Mouse (Mus musculus): ENCODE measurements around the gene Ppt2. TPM values are rescaled to one million over a fixed set of nuclear protein-coding genes. Genes with fewer than 3 reads are reported as not detected.

Gene Ppt2
- total RNA-seq (2022) = 10 to 100 TPM; 59.2 to 70.5 (median 64.3) TPM

DNA sequence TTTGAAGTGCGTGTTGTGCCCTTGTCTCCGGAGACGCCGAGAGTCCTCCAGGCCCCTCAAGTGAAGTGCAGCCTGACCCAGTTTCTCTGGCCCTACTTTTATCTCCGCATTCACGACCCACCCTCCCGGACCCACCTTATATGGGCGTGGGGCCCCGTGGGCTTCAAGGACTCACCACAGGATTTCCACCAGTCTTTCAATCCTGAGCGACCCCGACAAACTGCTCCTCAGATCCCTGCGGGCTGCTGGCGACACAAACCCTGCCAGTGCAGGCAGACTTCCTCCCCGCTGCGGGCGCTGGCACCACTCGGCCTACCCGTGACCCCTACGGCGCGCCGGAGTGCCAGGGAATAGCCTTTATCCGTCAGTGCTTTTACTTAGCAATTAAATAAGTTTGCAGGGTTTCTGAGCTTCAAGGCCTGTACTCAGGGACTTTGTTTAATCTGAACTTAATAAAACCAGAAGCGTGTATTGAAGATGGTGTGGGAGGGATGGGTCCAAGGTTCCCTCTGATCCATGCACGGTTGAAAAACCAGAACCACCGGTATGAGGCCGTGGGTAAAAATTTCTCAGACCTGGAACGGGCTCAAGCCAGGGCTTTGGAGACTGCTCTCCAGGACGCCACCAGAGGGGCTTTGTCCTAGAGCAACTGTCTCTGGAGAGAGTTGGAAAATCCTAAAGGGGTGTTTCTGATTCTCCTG is at the start of gene Ppt2:
TSS of gene Ppt2 (minus strand) at position 568 of the 701 bp plus-strand sequence.
- DNase-seq = no peak

DNA sequence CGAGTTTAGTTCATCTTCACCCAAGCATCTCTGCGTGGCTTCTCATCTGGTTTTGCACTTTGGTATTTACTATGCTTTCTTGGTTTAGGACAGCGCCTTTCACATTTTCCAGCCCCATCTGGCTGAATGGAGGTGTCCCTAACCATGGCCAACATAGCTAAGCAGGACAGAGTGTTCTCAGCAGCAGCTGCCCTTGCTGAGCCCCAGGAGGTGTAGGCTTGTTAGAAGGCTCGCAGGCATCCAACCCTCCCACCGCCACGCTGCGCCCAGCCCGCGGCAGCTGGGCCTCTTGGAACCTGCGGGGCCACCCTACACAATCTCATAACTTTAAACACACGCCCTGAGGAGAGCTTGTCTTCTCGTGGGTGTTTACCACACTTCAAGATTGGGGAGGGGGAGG is 48.4 kb upstream of the Ppt2 start:
- no peak for DNase-seq

DNA sequence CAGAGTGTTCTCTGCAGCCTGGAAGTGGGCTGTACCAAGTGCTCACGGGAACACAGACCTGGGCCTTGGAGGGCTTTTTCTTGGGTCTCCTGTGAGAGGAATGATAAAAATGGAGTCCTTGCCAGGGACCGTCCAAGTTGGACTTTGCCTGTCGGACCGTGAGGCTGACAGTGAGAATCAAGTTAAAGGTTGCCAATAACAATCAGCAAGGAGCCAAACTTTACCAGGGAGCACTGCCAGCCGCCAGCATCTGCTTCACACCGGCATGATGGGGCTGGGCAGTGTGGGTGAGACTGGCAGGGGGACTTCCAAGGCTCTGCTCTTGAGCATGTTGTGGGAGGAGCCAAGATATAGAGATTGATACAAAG is 47.8 kb upstream of the Ppt2 start:
- no peak for DNase-seq

DNA sequence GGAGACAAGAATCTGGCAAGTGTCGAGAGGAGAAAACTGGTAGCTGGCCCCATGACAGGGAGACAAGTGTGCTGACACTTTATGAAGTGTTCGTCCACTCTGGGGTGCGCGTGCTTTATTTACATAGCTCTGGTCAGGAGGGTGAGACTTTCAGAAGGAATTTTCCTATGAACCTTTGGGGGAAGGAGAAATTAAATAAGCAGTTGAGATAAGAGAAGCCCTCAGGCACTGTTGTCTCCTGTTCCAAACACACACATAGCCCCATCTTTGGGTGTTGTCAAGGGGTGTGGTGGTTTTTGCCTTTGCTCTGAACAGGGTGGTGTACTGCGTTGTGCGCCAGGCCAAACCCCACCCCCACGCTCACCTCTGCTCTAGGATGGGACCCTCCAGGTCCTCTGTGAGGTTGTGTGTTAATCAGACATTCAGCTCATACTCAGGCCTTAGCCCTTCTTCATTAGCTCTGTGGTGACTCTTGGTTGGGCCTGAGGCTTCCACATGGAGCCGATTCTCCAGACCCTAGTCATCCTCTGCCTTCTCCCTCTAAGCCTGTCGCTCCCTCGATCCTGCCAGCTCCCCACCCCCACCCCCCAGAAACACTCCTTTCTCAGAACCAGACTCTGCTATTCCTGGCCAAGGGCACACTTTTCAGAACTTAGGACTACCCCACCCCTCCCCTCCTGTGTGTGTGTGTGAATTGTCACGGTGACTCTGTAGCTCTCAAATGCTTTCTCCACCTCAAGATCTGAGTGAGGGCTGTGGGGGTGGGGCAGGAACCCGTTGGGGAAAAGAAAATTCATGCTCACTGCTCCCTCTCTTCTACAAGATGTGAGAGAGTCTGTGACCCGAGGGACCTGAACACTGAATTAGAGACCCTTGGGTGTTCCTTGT is 47.1 kb upstream of the Ppt2 start:
- no peak for DNase-seq

DNA sequence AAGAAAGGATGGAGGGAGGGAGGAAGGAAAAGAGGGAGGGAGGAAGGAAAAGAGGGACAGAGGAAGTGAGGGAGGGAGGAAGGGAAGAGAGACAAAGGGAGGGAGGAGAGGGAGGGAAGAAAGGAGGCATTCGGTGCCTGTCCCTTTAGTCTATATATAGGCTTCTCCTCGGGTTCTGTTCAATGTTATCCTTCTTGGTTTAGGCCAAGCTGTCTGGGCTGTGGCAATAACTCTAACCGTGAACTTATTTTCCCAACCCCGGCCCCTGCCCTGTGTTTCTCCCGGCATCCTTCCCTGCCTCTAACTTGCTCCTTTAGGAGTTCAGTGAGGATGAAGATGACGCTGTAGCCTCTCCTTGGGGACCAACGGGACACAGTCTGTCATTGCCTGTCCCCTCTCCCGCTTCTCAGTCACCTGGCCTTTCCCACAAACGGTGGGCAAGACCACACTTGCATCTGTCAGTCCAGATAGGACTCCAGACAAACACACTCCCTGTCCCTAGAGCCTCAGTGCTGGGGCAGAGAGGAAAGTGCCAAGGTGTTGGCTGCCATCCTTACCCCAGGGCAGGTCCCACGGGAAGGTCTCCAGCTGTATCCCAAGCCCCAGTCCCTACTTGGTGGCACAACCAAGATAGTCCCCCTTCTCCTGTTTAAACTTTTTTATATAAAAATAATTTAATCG is 46.4 kb upstream of the Ppt2 start:
- DNase-seq = no peak

DNA sequence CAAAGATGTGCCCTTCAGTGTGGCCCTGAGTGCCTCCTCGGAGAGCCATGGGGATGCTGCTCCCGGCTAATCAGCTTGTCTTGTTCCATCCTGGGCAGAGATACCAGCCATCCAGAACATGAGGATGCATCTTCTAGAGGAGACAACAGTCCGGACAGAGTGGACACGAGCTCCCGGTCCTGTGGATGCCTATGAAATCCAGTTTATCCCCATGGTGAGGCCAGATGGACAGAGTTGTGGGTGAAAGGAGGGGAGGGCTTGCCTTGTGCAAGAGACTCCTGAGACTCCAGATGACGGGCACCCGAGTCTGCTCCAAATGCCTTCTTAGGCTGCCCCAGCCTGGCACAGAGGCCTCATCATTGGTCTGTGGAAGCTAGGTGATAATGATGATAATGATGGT is 44.8 kb upstream of the Ppt2 start:
- DNase-seq = no peak

DNA sequence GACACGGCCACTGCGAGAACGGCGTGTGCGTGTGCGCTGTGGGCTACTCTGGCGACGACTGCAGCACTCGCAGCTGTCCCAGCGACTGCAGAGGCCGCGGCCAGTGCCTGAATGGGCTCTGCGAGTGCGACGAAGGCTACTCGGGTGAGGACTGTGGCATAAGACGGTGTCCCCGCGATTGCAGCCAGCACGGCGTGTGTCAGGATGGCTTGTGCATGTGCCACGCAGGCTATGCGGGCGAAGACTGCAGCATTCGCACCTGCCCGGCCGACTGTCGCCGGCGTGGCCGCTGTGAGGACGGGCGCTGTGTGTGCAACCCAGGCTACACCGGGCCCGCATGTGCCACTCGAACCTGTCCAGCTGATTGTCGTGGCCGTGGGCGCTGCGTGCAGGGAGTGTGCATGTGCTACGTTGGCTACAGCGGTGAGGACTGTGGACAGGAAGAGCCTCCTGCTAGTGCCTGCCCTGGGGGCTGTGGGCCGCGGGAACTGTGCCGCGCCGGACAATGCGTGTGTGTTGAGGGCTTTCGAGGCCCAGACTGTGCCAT is 44.0 kb upstream of the Ppt2 start:
- DNase-seq = no peak

DNA sequence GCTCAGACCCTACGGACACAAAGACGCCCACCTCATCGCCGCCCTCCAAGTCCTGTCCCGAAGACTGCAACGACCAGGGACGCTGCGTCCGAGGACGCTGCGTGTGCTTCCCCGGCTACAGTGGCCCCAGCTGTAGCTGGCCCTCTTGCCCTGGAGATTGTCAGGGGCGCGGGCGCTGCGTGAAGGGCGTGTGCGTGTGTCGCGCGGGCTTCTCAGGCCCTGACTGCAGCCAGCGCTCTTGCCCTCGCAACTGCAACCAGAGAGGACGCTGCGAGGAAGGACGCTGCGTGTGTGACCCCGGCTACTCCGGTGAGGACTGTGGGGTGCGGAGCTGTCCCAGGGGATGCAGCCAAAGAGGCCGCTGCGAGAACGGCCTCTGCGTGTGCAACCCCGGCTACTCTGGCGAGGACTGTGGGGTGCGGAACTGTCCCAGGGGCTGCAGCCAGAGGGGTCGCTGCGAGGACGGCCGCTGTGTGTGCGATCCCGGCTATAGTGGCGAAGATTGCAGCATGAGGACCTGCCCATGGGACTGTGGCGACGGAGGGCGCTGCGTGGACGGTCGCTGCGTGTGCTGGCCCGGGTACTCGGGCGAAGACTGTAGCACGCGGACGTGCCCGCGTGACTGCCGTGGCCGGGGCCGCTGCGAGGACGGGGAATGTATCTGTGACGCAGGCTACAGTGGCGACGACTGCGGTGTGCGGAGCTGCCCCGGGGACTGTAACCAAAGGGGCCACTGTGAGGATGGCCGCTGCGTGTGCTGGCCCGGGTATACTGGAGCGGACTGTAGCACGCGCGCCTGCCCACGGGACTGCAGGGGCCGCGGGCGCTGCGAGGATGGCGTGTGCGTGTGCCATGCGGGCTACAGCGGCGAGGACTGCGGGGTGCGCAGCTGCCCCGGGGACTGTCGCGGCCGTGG is 43.1 kb upstream of the Ppt2 start:
- DNase-seq = no peak

DNA sequence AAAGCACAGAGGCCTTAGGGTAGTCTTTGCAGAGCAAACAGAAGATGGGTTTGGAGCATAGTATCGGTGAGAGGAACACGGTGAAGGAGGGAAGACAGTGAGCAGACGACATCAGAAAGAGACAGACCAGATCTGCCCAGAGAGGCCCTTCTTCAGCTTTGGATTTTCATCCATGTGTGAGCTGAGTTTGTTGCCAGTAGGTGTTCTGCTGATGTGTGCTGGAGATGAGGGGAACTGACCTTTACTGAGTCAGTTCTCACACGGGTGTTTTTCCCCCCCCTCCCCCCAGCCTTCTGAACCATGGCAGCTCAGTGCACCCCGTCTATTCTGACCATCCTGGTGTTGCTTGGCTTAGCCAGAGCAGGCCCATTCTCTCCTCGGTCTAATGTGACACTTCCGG is 41.9 kb upstream of the Ppt2 start, which contains the start of gene Tnxb:
TSS of gene Tnxb (plus strand) at position 301 of the 400 bp plus-strand sequence.
- no peak for DNase-seq

DNA sequence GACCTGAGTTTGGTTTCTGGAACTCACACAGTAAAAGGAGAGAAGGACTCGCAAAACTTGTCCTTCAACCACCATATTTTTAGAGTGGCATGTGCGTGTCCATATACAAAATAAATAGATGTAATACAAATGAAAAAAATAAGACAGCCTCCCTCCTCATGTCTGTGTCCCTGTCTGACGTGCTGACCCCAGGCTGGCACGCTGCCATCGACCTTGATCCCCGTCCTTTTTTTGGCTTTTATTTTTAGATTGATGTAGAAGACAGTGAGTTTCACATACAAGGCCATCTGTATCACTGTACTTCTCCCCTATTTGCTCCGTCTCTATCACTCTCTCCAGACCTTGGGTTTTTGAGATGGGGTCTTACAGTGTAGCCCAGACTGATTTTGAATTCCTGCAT is 36.2 kb upstream of the Ppt2 start:
- no peak for DNase-seq

DNA sequence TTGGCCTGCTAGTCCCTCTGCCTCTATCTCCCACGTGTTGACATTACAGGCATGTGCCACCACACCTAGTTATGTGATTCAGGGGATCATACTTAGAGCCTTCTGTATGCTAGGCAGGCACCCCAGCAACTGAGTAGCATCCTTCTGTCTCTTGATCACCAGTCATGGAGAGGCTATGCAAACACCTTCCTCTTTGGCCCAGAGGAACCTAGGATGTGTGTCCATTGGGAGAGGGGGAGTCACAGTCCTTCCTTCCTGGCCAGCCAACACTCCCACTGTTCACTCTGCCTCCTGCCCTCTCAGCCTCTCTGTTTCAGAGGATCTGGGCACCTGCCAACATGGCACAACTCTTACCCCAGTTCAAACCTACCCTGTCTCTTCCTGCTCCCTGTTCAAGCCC is 35.2 kb upstream of the Ppt2 start:
- DNase-seq = no peak

DNA sequence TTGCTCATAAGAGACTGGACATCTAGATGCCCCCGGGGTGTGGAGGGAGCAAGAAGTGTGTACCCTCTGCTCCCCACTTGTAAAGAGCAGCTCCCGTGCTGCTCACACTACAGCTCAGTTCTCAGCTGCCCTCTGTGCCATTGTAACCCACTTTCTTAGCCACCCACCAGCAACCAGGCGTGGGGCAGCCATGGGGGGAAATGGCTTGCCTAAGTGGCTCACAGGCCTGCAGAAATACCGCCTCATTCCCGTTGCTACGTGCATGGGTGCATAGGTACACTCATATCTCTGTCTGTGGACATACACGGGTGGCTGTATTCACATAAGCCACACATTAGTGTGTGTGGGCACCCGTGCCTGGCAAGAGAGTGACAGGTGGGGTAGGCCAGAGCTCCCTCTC is 34.7 kb upstream of the Ppt2 start:
- no peak for DNase-seq

DNA sequence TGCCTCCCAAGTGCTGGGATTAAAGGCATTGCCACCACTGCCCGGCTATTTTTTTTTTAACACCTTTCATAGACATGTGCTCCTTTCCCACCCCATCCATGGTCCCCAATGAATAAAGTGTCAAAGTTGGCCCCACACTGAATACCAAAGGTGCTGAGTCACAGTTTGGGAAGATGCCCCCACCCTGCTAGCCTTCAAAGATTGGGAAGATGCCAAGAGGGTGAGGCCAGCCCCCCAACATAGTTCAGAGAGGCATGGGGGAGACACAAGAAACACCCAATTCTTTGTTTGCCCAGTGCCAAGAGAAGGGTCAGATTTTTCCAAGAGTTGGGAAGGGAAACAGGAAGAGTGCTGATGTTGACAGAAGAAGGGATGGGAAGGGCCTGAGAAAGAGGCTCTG is 34.2 kb upstream of the Ppt2 start:
- DNase-seq = no peak

DNA sequence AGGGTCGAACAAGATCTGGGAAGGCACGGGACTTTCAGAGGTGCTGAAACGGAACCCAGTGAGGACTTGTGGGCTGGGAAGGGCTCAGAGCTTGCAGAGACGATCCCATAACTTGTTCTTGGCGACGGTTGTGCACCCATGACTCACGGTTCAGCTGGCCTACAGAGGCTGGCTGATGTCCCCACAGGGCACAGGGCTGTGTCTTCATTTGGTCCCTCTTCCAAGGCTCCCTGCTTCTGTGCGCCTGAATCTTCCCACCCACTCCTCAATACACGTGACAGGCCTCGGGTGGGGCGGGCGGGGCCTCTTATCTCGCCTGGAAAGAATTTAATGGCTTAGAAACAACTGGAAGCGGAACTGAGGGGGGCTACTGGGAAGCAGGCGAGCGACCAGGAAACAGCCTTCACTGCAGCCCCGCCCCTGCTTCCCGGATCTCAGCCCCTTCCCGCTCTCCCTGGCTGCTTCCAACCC is 32.8 kb upstream of the Ppt2 start:
- no peak for DNase-seq

DNA sequence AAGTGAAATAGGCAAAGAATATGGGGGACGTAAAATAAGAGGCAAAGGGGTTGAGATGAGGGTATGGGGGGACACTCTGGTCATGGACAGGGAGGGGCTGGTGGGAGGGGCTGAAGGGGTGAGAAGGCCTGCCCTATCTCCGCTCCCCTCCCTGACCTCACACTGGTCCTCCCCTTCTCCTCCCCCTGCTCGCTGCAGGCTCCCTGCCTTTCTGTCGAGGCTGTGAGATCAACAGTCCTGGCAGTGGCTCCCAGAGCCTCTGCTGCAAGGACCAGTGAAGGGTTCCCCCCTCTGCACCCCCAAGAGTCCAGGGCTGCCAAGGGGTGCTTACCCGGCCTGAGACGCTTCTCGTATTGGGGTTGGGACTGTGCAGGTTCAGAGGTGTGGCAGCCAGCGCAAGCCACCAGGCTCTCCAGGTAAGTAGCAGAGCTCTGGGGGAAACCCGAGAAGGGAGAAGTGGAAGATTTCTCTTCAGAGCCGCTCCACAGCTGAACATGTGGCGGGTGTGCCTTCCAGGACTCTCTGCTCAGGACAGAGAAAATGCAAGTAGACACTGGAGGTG is 32.0 kb upstream of the Ppt2 start:
- DNase-seq = no peak

DNA sequence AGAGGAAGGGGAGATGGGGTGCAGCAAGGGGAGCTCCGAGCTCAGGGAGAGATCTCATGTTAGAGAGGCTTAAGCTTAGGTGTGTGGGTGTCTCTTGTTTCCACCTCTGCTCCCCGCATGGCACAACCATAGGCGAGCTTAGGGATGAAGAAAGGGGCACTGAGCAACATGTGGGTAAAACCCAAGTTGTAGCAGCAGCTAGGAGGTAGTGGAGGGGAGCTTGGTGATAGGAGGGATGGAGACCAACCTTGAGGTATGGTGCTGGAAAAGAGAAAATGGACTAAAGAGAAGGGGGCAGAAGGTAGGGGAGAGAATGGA is 31.5 kb upstream of the Ppt2 start:
- no peak for DNase-seq

DNA sequence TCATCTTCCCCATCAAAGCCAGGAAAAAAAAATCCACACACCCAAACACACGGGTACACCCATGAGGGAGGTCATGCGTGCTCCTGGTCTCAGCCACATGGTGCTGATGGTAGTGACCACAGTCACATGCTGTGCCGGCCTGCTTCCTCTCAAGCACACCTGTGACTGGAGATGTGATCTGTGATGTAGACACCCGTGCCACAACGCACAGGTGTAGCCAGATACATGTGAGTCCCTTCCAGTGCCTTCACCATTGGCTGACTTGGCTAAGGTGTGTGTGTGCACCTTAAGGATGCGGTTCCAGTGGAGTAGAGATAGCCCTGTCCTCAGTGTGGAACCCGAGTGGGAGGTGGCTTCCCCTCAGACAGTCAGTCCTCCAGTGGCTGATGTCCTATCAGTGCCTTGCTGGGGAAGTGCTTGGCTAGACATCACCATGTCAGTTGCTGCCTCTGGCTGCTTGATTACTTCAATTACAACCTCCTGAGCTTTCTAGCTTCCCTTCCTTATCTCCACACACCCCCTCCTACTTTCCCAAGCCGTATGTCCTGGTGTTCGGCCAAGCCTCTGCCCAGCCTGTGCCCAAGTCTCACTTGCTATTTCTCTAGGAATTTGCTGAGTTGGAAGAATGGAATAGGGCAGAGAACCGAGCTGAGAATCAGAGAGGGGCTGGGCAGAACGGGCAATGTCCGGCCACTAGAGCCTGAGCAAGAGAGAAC is 31.0 kb upstream of the Ppt2 start:
- DNase-seq = no peak

DNA sequence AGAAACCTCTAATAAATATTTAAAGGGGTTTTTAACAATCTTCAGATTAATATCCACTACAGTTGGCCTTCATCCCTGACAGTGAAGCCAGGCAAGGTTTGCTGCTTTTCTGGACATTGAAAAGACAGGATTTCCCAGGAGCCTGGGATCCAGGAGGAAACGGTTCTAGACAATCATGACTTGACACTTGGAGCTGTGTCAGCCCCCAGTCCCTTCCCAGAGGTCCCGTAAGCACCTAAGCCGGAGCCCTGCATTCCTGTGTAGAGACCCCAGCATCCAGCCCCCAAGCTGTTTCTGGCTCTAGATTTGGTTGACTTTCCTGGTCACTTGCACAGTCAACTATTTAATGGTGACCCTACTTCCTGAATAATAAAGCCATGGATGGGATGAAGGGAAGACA is 30.3 kb upstream of the Ppt2 start:
- no peak for DNase-seq

DNA sequence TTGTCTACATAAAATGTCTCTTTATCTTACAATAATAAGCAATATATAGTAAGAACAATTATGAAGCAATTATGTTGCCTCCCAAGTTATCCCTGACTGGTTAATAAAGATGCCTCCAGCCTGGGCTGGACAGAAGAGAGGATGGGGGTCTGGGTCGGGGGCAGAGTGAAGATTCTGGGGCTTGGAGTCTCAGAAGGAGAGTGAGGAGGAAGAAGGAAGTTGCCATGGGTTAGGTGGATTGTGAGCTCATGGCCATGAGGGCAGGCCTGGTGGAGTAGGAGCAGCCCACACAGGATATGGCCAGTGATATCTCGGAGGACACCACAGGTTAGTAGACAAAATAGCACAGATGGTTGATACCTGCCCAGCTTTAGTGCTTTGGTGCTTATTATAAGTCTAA is 29.8 kb upstream of the Ppt2 start:
- DNase-seq = no peak

DNA sequence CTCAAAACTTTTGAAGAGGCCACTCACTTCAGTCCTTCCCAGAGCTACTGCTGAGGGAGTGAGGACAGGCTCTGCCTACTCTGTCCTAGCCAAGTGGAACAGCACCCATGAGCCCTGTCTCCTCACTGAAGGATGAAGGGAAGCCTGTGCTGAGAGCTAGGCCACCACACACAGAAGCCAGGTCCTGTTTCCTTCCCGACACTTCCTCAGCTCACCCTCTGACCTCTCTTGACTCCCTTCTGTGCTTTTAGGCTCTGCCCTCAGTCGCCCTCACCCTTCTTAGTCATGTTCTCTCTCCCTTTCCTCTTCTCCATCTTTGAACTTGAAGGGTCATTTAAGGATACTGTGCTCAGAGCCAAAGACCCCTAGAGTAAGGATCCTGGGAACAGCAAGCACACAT is 29.0 kb upstream of the Ppt2 start:
- no peak for DNase-seq

DNA sequence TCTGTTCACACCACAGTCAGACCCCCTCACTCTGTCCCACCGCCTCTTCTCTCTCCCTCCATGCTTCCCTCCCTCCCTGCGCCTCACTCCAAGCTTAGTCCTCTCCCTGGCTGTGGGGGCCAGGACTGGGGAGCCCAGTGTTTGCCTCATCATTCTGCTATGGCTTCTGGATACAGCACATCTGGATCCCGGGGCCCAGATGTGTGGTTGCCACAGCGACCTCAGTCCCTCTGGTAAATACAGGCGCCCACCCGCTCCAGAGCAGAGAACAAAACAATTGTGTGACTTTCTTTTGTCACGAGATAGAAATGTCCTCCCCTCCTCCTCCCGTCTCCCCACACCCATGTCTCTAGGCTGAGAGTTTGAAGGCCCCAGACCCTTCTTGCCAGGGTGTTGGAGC is 28.4 kb upstream of the Ppt2 start:
- no peak for DNase-seq
